ENCODE assay signal across 13 mouse cellular contexts in genomic region chr12:109400041-109400440, GRCm38 (mm10). TPM values are rescaled to one million over a fixed set of nuclear protein-coding genes. Genes with fewer than 3 reads are reported as not detected.
DNase-seq lines count a peak whose midpoint lies in the region; ATAC-seq and TF ChIP-seq lines count a peak whose summit lies in the region.
"Had no signal": no experiment of that assay in that cellular context is flagged by ENCODE, and none has a peak within 500 bp of the region (broad histone marks: within the 10 kb centered on the region; RNA-seq: fewer than 3 reads in every experiment).

No protein-coding gene starts in this region.

- no peak for TF ChIP-seq CTCF in gastrocnemius, adult 2 months (IDR thresholded peaks at IDR 0.05)
- no peak for TF ChIP-seq CTCF in intestine, postnatal 0 days (IDR thresholded peaks at IDR 0.05; ENCODE audit: low read depth)

- H3K27me3 ChIP-seq in intestine, embryonic 14.5 days (replicated peaks; ENCODE audit: control insufficient read depth, insufficient read depth, low read length): no peaks in the 10 kb centered on the region
- no peaks in the 10 kb centered on the region for H3K27me3 ChIP-seq in intestine, postnatal 0 days (replicated peaks; ENCODE audit: control insufficient read depth, insufficient read depth, low read length)
- H3K27me3 ChIP-seq in embryonic facial prominence, embryonic 12.5 days: no peaks in the 10 kb centered on the region
- H3K27me3 ChIP-seq in limb, embryonic 14.5 days (ENCODE audit: control insufficient read depth, insufficient read depth, low read length): no peaks in the 10 kb centered on the region

- peaks cover 60% of the 10 kb centered on the region for H3K4me1 ChIP-seq in intestine, embryonic 14.5 days (replicated peaks; ENCODE audit: control insufficient read depth, insufficient read depth, low read length)
- H3K4me1 ChIP-seq in intestine, postnatal 0 days (replicated peaks; ENCODE audit: control insufficient read depth, insufficient read depth, low read length): peaks cover 15% of the 10 kb centered on the region; the same call in 1 of the 2 replicates
- H3K4me1 ChIP-seq in embryonic facial prominence, embryonic 12.5 days: peaks cover 49% of the 10 kb centered on the region
- H3K4me1 ChIP-seq in limb, embryonic 14.5 days (ENCODE audit: control insufficient read depth, insufficient read depth, low read length): peaks cover 47% of the 10 kb centered on the region

- H3K36me3 ChIP-seq in intestine, embryonic 14.5 days (ENCODE audit: control insufficient read depth, insufficient read depth, low read length): no peaks in the 10 kb centered on the region
- no peaks in the 10 kb centered on the region for H3K36me3 ChIP-seq in intestine, postnatal 0 days (ENCODE audit: control insufficient read depth, insufficient read depth)
- no peaks in the 10 kb centered on the region for H3K36me3 ChIP-seq in embryonic facial prominence, embryonic 12.5 days
- no peaks in the 10 kb centered on the region for H3K36me3 ChIP-seq in limb, embryonic 14.5 days (ENCODE audit: control insufficient read depth, insufficient read depth, low read length)

- no peak overlapping the region for H3K27ac ChIP-seq in gastrocnemius, adult 2 months
- peak overlapping the region; percentile 91 for H3K27ac ChIP-seq in intestine, embryonic 14.5 days (ENCODE audit: low read depth)
- no peak overlapping the region for H3K27ac ChIP-seq in intestine, postnatal 0 days (ENCODE audit: low read depth, low read length)
- peak overlapping the region; percentile 26; the same call in 1 of the 2 replicates for H3K27ac ChIP-seq in embryonic facial prominence, embryonic 12.5 days
- H3K27ac ChIP-seq in limb, embryonic 14.5 days (replicated peaks; ENCODE audit: low read depth, low read length): 0 out of 2 replicates have a peak overlapping the region, but pooled peaks have one; percentile 50
- H3K27ac ChIP-seq: liver, embryonic 14.5 days had no signal

- intact Hi-C loops in gastrocnemius, adult 2 months (cut with DNase I): no loop called here

- H3K9me3 ChIP-seq in intestine, embryonic 14.5 days (ENCODE audit: control insufficient read depth, low read length): no peaks in the 10 kb centered on the region
- H3K9me3 ChIP-seq in intestine, postnatal 0 days (ENCODE audit: control insufficient read depth): no peaks in the 10 kb centered on the region
- no peaks in the 10 kb centered on the region for H3K9me3 ChIP-seq in embryonic facial prominence, embryonic 12.5 days
- no peaks in the 10 kb centered on the region for H3K9me3 ChIP-seq in limb, embryonic 14.5 days (ENCODE audit: control insufficient read depth, low read length)
- H3K9me3 ChIP-seq: megakaryocyte, embryonic 14.5 days had no signal

- no peak for ATAC-seq in intestine, embryonic 14.5 days (replicated peaks; ENCODE audit: low FRiP score, low TSS enrichment, low read depth)
- ATAC-seq in intestine, postnatal 0 days: no peak
- ATAC-seq in embryonic facial prominence, embryonic 12.5 days (ENCODE audit: insufficient number of reproducible peaks, insufficient read depth, low FRiP score, low TSS enrichment): no peak
- ATAC-seq in limb, embryonic 14.5 days (ENCODE audit: low FRiP score, low read depth): no peak

- H3K4me3 ChIP-seq in gastrocnemius, adult 2 months: peak overlapping the region; percentile 62
- H3K4me3 ChIP-seq in intestine, embryonic 14.5 days (ENCODE audit: low read depth, low read length): no peak overlapping the region
- no peak overlapping the region for H3K4me3 ChIP-seq in intestine, postnatal 0 days (ENCODE audit: low read depth, low read length)
- no peak overlapping the region for H3K4me3 ChIP-seq in embryonic facial prominence, embryonic 12.5 days
- no peak overlapping the region for H3K4me3 ChIP-seq in limb, embryonic 14.5 days (replicated peaks; ENCODE audit: low read length)
- H3K4me3 ChIP-seq: megakaryocyte, embryonic 14.5 days had no signal

- WGBS in intestine, embryonic 14.5 days: 67% methylated on average over 7 of the region's 7 CpGs
- 77% methylated on average over 7 of the region's 7 CpGs for WGBS in intestine, postnatal 0 days
- 76% methylated on average over 7 of the region's 7 CpGs for WGBS in embryonic facial prominence, embryonic 12.5 days
- WGBS in limb, embryonic 14.5 days: 58% methylated on average over 7 of the region's 7 CpGs

- no peak overlapping the region for H3K4me2 ChIP-seq in intestine, embryonic 14.5 days (ENCODE audit: low read length)
- H3K4me2 ChIP-seq in intestine, postnatal 0 days (replicated peaks; ENCODE audit: low read depth): no peak overlapping the region
- H3K4me2 ChIP-seq in embryonic facial prominence, embryonic 12.5 days (replicated peaks): no peak overlapping the region
- no peak overlapping the region for H3K4me2 ChIP-seq in limb, embryonic 14.5 days (replicated peaks; ENCODE audit: low read depth, low read length, severe bottlenecking)

- no peak overlapping the region for H3K9ac ChIP-seq in intestine, embryonic 14.5 days (ENCODE audit: low read length)
- H3K9ac ChIP-seq in intestine, postnatal 0 days (ENCODE audit: low read depth, low read length): no peak overlapping the region
- no peak overlapping the region for H3K9ac ChIP-seq in embryonic facial prominence, embryonic 12.5 days
- H3K9ac ChIP-seq in limb, embryonic 14.5 days (ENCODE audit: low read depth, low read length, severe bottlenecking): no peak overlapping the region
- H3K9ac ChIP-seq: liver, embryonic 14.5 days had no signal

- TF ChIP-seq POLR2A in limb, embryonic 14.5 days (IDR thresholded peaks at IDR 0.05; ENCODE audit: borderline replicate concordance, extremely low read depth, insufficient read depth, insufficient read length): no peak

- DNase-seq in gastrocnemius, adult 2 months: no peak
- DNase-seq in gastrocnemius, adult 18-20 months (ENCODE audit: low spot score): no peak
- no peak for DNase-seq in intestine, embryonic 14.5 days (ENCODE audit: low spot score)
- DNase-seq in limb, embryonic 14.5 days (ENCODE audit: low spot score): no peak
- no peak for DNase-seq in frontal cortex, adult 2 months (ENCODE audit: extremely low spot score in 1 of 2, low spot score in 1 of 2)
- DNase-seq in left cerebral cortex, adult 9 months (ENCODE audit: low spot score in 2 of 2): no peak
- DNase-seq: cerebellum, adult 11-12 months; kidney, adult 18-20 months; thymus, adult 18-20 months had no signal

RNA-seq across cellular contexts. Expression of gene Dlk1, which starts 52.6 kb away (rescaled TPM):
- 1 to 10 TPM in 1 of 2 experiments, under 1 TPM in 1; 0.45 to 1.7 TPM for total RNA-seq in gastrocnemius, adult 2 months (2021)
- 1 to 10 TPM in 1 of 2 experiments, under 1 TPM in 1; 0.69 to 1.1 TPM for total RNA-seq in gastrocnemius, adult 18-20 months (2021)
- 398 and 437 TPM in 2 replicates for polyA plus RNA-seq in intestine, embryonic 14.5 days (2014; fragmentation: Nextera tagmentation; extraction: Ambion mirVana)
- 73.6 and 78.6 TPM in 2 replicates for polyA plus RNA-seq in intestine, postnatal 0 days (2015; fragmentation: Nextera tagmentation; extraction: Ambion mirVana)
- 316 and 347 TPM in 2 replicates for polyA plus RNA-seq in embryonic facial prominence, embryonic 12.5 days (2016; fragmentation: Nextera tagmentation; extraction: Ambion mirVana)
- 2,661 and 2,964 TPM in 2 replicates for polyA plus RNA-seq in limb, embryonic 14.5 days (2012; rRNA removed)
- polyA plus RNA-seq in limb, embryonic 14.5 days (2014; fragmentation: Nextera tagmentation; extraction: Ambion mirVana): 487 and 640 TPM in 2 replicates
- 2.9 and 3.1 TPM in 2 replicates for polyA plus RNA-seq in frontal cortex, adult 2 months (2012; rRNA removed)

Comparison
In these comparisons a context has a peak if more than half of its experiments do, and no peak if none do; other contexts are left out.
1. H3K27ac ChIP-seq: peak in intestine, embryonic 14.5 days (single experiment), embryonic facial prominence, embryonic 12.5 days (single experiment) and limb, embryonic 14.5 days (single experiment); none in gastrocnemius, adult 2 months (single experiment) and intestine, postnatal 0 days (single experiment).
2. RNA of gene Dlk1, which starts 52.6 kb away (polyA plus RNA-seq): 487 to 2,964 TPM in limb, embryonic 14.5 days, 398 to 437 TPM in intestine, embryonic 14.5 days, 316 to 347 TPM in embryonic facial prominence, embryonic 12.5 days and 73.6 to 78.6 TPM in intestine, postnatal 0 days; 2.9 to 3.1 TPM in frontal cortex, adult 2 months; every median in the first group is over 10 times any median in the second.